Mouse (Mus musculus) lung, adult 2 months (tissue): Measurements from ENCODE around the gene Txndc2.

Experiments used
- CTCF ChIP-seq: fragments of 200-500 bp; IDR thresholded peaks from 2 replicates; pipeline ENCODE4 v1.5.1; 2011; ENCODE audit warnings: mild to moderate bottlenecking, low read length, control low read depth; ENCODE audit not compliant: insufficient read depth
- POLR2A ChIP-seq: fragments of 200-500 bp; IDR thresholded peaks from 2 replicates; pipeline ENCODE4 v1.6.1; 2011; ENCODE audit warnings: low read depth, mild to moderate bottlenecking, control low read depth, low read length, borderline replicate concordance; ENCODE audit errors: extremely low read depth

DNA sequence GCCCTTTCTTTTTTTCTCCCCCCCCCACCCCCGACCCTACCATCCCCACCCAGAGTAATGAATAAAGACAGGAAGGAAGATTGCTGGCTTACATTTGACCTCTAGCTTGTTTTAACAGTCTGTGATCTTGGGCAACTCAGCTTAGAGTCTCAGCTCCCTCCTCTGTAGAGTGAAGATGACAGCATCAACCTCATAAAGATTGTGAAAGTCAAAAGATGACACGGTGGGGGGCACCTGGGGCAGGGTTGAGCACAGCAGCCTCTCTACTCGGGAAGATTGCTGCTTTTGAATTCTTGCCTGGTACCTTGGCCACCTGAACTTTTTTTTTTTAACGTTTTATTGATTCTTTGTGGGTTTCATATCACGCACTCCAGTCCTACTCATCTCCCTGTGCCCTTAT is 6.0 kb upstream of the Txndc2 start:
- TF ChIP-seq CTCF (no peak), POLR2A (no peak)
